Mouse (Mus musculus) MEL (cell line): Measurements from ENCODE around the gene Mex3a. TPM values are rescaled to one million over a fixed set of nuclear protein-coding genes. Genes with fewer than 3 reads are reported as not detected.

Experiments
- DNase-seq: peaks from one replicate; pipeline ENCODE4 v3.0.0; 2011; ENCODE audit warnings: low read depth, low spot score
- H3K27ac ChIP-seq: 2 replicates; pipeline ENCODE4 v1.5.1; 2012; ENCODE audit warnings: low read depth, mild to moderate bottlenecking, control low read depth, low read length, moderate library complexity; ENCODE audit not compliant: control insufficient read depth
- H3K27me3 ChIP-seq, 2 experiments: fragments of 150-350 bp in 1 of 2; sonication (generic) in 1 of 2; 2 replicates each; pipeline ENCODE4 v1.6.1; 2012; ENCODE audit warnings: low read length in 2 of 2, mild to moderate bottlenecking in 2 of 2, improper control_type of control experiment in 1 of 2, moderate library complexity in 1 of 2; ENCODE audit not compliant: insufficient read depth in 2 of 2, control insufficient read depth in 1 of 2
- H3K36me3 ChIP-seq, 2 experiments: 2 replicates each; pipeline ENCODE4 v1.6.1; 2012 to 2014; ENCODE audit warnings: low read length in 2 of 2, improper control_type of control experiment in 1 of 2, inconsistent platforms in 1 of 2, mild to moderate bottlenecking in 1 of 2; ENCODE audit not compliant: insufficient read depth in 2 of 2, control insufficient read depth in 1 of 2
- H3K4me1 ChIP-seq, 2 experiments: fragments of 150-350 bp in 1 of 2; sonication (generic) in 1 of 2; 2 replicates each; pipeline ENCODE4 v1.6.1; 2012; ENCODE audit warnings: low read length in 2 of 2, improper control_type of control experiment in 1 of 2, mild to moderate bottlenecking in 1 of 2; ENCODE audit not compliant: insufficient read depth in 2 of 2, control insufficient read depth in 1 of 2
- H3K4me3 ChIP-seq, 2 experiments: fragments of 150-350 bp in 1 of 2; sonication (generic) in 1 of 2; 2 replicates each; pipeline ENCODE4 v1.5.1; 2012; ENCODE audit warnings: low read depth in 2 of 2, low read length in 2 of 2, mild to moderate bottlenecking in 2 of 2, moderate library complexity in 2 of 2, control low read depth in 1 of 2, improper control_type of control experiment in 1 of 2; ENCODE audit not compliant: control insufficient read depth in 1 of 2, insufficient read depth in 1 of 2
- H3K79me2 ChIP-seq: 2 replicates; pipeline ENCODE4 v1.6.1; 2012; ENCODE audit warnings: mild to moderate bottlenecking, low read length, moderate library complexity; ENCODE audit not compliant: control insufficient read depth, poor library complexity, insufficient read depth
- H3K9ac ChIP-seq: 2 replicates; pipeline ENCODE4 v1.6.1; 2012; ENCODE audit warnings: low read depth, mild to moderate bottlenecking, control low read depth, low read length, moderate library complexity; ENCODE audit not compliant: control insufficient read depth, poor library complexity, severe bottlenecking
- H3K9me3 ChIP-seq: fragments of 150-350 bp; sonication (generic); replicated peaks from 2 replicates; pipeline ENCODE4 v1.6.1; 2012; ENCODE audit warnings: mild to moderate bottlenecking, low read length, improper control_type of control experiment, moderate library complexity; ENCODE audit not compliant: insufficient read depth
- E2F4 ChIP-seq: IDR thresholded peaks from 2 replicates; pipeline ENCODE4 v1.6.1; 2011; ENCODE audit warnings: low read depth, low read length, improper control_type of control experiment, borderline replicate concordance
- ELF1 ChIP-seq: IDR thresholded peaks from 2 replicates; pipeline ENCODE4 v1.6.1; 2014; ENCODE audit warnings: low read depth, mild to moderate bottlenecking, inconsistent platforms, low read length, improper control_type of control experiment, moderate library complexity
- ETS1 ChIP-seq: IDR thresholded peaks from 2 replicates; pipeline ENCODE4 v1.6.1; 2012; ENCODE audit warnings: low read depth, mild to moderate bottlenecking, inconsistent platforms, low read length, improper control_type of control experiment, moderate library complexity
- GABPA ChIP-seq: IDR thresholded peaks from 2 replicates; pipeline ENCODE4 v1.6.1; 2012; ENCODE audit warnings: low read depth, mild to moderate bottlenecking, inconsistent platforms, low read length, improper control_type of control experiment, moderate library complexity
- HCFC1 ChIP-seq: IDR thresholded peaks from 2 replicates; pipeline ENCODE4 v1.6.1; 2012; ENCODE audit warnings: low read depth, mild to moderate bottlenecking, inconsistent platforms, low read length, improper control_type of control experiment, moderate library complexity
- JUND ChIP-seq: IDR thresholded peaks from 2 replicates; pipeline ENCODE4 v1.6.1; 2011; ENCODE audit warnings: low read depth, mild to moderate bottlenecking, improper control_type of control experiment, low read length
- MAFK ChIP-seq: IDR thresholded peaks from 2 replicates; pipeline ENCODE4 v1.6.1; 2011; ENCODE audit warnings: low read depth, mild to moderate bottlenecking, low read length, improper control_type of control experiment, borderline replicate concordance
- MAZ ChIP-seq: IDR thresholded peaks from 2 replicates; pipeline ENCODE4 v1.6.1; 2012; ENCODE audit warnings: low read depth, mild to moderate bottlenecking, inconsistent platforms, low read length, improper control_type of control experiment
- MEF2A ChIP-seq: IDR thresholded peaks from 2 replicates; pipeline ENCODE4 v1.6.1; 2014; ENCODE audit warnings: low read depth, mild to moderate bottlenecking, inconsistent platforms, low read length, improper control_type of control experiment; ENCODE audit not compliant: poor library complexity, insufficient replicate concordance, severe bottlenecking; ENCODE audit errors: extremely low read depth
- POLR2AphosphoS2 ChIP-seq: IDR thresholded peaks from 2 replicates; pipeline ENCODE4 v1.6.1; 2011; ENCODE audit warnings: low read length, improper control_type of control experiment
- POLR2AphosphoS5 ChIP-seq: IDR thresholded peaks from 2 replicates; pipeline ENCODE4 v1.6.1; 2012; ENCODE audit warnings: low read depth, borderline replicate concordance, mild to moderate bottlenecking, inconsistent platforms, low read length, moderate library complexity, mixed read lengths
- SIN3A ChIP-seq: IDR thresholded peaks from 2 replicates; pipeline ENCODE4 v1.6.1; 2012; ENCODE audit warnings: low read length, improper control_type of control experiment, inconsistent platforms
- ZKSCAN1 ChIP-seq: IDR thresholded peaks from 2 replicates; pipeline ENCODE4 v1.6.1; 2012; ENCODE audit warnings: low read depth, mild to moderate bottlenecking, inconsistent platforms, low read length, improper control_type of control experiment, moderate library complexity
- ZNF384 ChIP-seq: IDR thresholded peaks from 2 replicates; pipeline ENCODE4 v1.6.1; 2012; ENCODE audit warnings: low read depth, mild to moderate bottlenecking, inconsistent platforms, low read length, improper control_type of control experiment
- polyA plus RNA-seq, 2 experiments: library from polyadenylated mRNA; stranded (reverse) in 1 of 2; unstranded in 1 of 2; fragments of >175 nt in 1 of 2; fragments of >200 nt in 1 of 2; gene quantifications; 2 replicates each; pipeline versions ENCODE4 v1.2.1 to v1.2.4; 2012; ENCODE audit warnings: low replicate concordance in 2 of 2, low read depth in 1 of 2; ENCODE audit not compliant: insufficient read length in 2 of 2, insufficient read depth in 1 of 2, missing spikeins in 1 of 2
- total RNA-seq: library from RNA; depleted of rRNA; stranded (reverse); fragments of 300-350 nt; gene quantifications from 2 replicates; pipeline ENCODE4 v1.2.3, GENCODE M21; 2012

Mex3a gene
- total and polyA plus RNA-seq, 3 experiments = 5.5 to 10.1 TPM; not detected in 1

- Histone ChIP-seq H3K4me1 (peaks cover 9 to 20% of the 10 kb centered on the region in 2 experiments), H3K9ac (no peak overlapping the region), H3K27me3 (no peaks in the 10 kb centered on the region), H3K9me3 (no peaks in the 10 kb centered on the region), H3K27ac (no peak overlapping the region), H3K4me3 (no peak overlapping the region), H3K36me3 (peaks cover 0 to 13% of the 10 kb centered on the region in 2 experiments; a peak in 2 of 4 replicates), H3K79me2 (peaks cover 12% of the 10 kb centered on the region)
- no peak for DNase-seq
- TF ChIP-seq JUND (no peak), POLR2AphosphoS5 (no peak), ZKSCAN1 (no peak), MEF2A (no peak), MAFK (no peak), ZNF384 (no peak), ELF1 (no peak), E2F4 (no peak), POLR2AphosphoS2 (no peak), ETS1 (no peak), GABPA (no peak), HCFC1 (no peak)
Observed at GRCm38 (mm10) chr3:88533706-88534105, 1.5 kb downstream of the Mex3a start.

GRCm38 (mm10) chr3:88535005-88535404, 2.8 kb downstream of the Mex3a start:
- H3K4me1 ChIP-seq = peaks cover 9 to 14% of the 10 kb centered on the region in 2 experiments
- H3K4me3 ChIP-seq = no peak overlapping the region
- no peak overlapping the region for H3K9ac ChIP-seq

DNA sequence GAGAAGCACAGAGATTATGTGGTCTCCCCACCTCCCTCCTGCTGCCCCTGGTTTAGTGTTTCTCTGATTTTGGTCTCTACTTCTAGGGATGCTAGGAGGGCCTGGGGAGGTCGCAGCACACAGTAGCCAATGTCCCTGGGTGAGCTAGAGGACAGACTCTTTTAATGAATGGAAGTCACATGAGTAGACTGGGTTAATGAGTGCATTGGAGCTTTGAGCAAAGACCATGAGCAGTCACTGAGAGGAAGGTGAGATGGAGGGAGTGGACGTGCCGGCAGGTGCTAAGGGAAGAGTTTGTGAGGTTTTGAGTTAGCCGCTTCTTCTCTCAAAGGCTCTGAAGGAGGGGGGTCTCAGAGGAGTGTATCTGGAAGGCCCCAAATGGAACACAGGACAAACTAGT, 3.3 kb downstream of the Mex3a start:
- H3K4me3 ChIP-seq = peak overlapping the region in 1 of 2 experiments; percentile 51; a peak in 1 of 4 replicates
- no peak overlapping the region for H3K27ac ChIP-seq
- DNase-seq = no peak
- H3K36me3 ChIP-seq = peaks cover 0 to 12% of the 10 kb centered on the region in 2 experiments; a peak in 2 of 4 replicates
- H3K9me3 ChIP-seq = no peaks in the 10 kb centered on the region
- peaks cover 8% of the 10 kb centered on the region for H3K79me2 ChIP-seq
- 0 out of 2 replicates have a peak, but pooled peaks have one; percentile 21 for TF ChIP-seq MAZ
- TF ChIP-seq SIN3A = 0 out of 2 replicates have a peak, but pooled peaks have one; percentile 18
- TF ChIP-seq ETS1 = no peak
- H3K4me1 ChIP-seq = peaks cover 7 to 8% of the 10 kb centered on the region in 2 experiments
- H3K9ac ChIP-seq = peak overlapping the region; percentile 69
- H3K27me3 ChIP-seq = no peaks in the 10 kb centered on the region

More at GRCm38 (mm10) chr3:88535005-88535404, 2.8 kb downstream of the Mex3a start:
- DNase-seq = no peak
- no peaks in the 10 kb centered on the region for H3K27me3 ChIP-seq
- H3K79me2 ChIP-seq = peaks cover 12% of the 10 kb centered on the region
- H3K36me3 ChIP-seq = peaks cover 0 to 13% of the 10 kb centered on the region in 2 experiments; a peak in 2 of 4 replicates
- TF ChIP-seq MAFK = no peak
- H3K9me3 ChIP-seq = no peaks in the 10 kb centered on the region
- H3K27ac ChIP-seq = no peak overlapping the region
